In the genomic region with DNA sequence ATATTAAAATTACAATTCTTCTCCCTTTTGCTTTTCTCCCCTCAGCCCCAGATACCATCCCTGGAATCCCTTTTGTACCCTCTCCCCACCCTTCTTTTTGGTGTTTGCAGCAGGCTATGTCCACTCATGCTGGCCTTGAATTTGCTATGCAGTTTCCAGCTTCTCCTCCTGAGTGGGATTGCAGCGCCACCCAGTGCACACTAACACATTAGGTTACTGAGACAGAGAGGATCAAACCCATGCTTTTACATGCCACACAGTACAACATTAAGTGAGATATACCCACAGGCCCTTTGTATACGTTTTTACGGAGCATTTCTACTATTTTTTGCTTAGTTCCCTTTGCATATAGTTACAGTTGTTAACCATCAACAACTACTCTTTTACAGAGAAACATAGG, we compare ENCODE assay signal across 19 mouse cellular contexts. TPM values are rescaled to one million over a fixed set of nuclear protein-coding genes. Genes with fewer than 3 reads are reported as not detected.
A peak's percentile ranks its signal among the peaks of the same experiment; 100 is the strongest.
DNase-seq lines count a peak whose midpoint lies in the region; ATAC-seq and TF ChIP-seq lines count a peak whose summit lies in the region.
"Had no signal": no experiment of that assay in that cellular context is flagged by ENCODE, and none has a peak within 500 bp of the region (broad histone marks: within the 10 kb centered on the region; RNA-seq: fewer than 3 reads in every experiment).

No protein-coding gene starts in this region.

- no peak for ATAC-seq in liver, postnatal 0 days
- ATAC-seq in lung, postnatal 0 days: no peak
- no peak for ATAC-seq in cerebellum, adult (ENCODE audit: insufficient number of reproducible peaks, low FRiP score, low TSS enrichment)
- ATAC-seq: forebrain, embryonic 15.5 days; intestine, embryonic 16.5 days had no signal

- no peak overlapping the region for H3K27ac ChIP-seq in liver, postnatal 0 days (ENCODE audit: low read depth)
- no peak overlapping the region for H3K27ac ChIP-seq in lung, postnatal 0 days (ENCODE audit: low read length)
- H3K27ac ChIP-seq: forebrain, embryonic 15.5 days; heart, embryonic 15.5 days; macrophage had no signal

- H3K27me3 ChIP-seq in liver, postnatal 0 days (ENCODE audit: insufficient read depth, low read length): no peaks in the 10 kb centered on the region
- no peaks in the 10 kb centered on the region for H3K27me3 ChIP-seq in lung, postnatal 0 days (replicated peaks; ENCODE audit: insufficient read depth, low read length)
- H3K27me3 ChIP-seq: forebrain, embryonic 15.5 days; heart, embryonic 15.5 days had no signal

- TF ChIP-seq EP300 in liver, postnatal 0 days (IDR thresholded peaks at IDR 0.05; ENCODE audit: low read depth): no peak
- TF ChIP-seq EP300 in lung, postnatal 0 days (IDR thresholded peaks at IDR 0.05): no peak

- H3K9ac ChIP-seq in liver, postnatal 0 days (replicated peaks): no peak overlapping the region
- H3K9ac ChIP-seq in lung, postnatal 0 days (replicated peaks; ENCODE audit: low read depth): no peak overlapping the region
- H3K9ac ChIP-seq: forebrain, embryonic 15.5 days; heart, embryonic 15.5 days had no signal

- no peaks in the 10 kb centered on the region for H3K36me3 ChIP-seq in liver, postnatal 0 days (replicated peaks; ENCODE audit: insufficient read depth, low read length)
- no peaks in the 10 kb centered on the region for H3K36me3 ChIP-seq in lung, postnatal 0 days (ENCODE audit: insufficient read depth, low read length)
- H3K36me3 ChIP-seq: forebrain, embryonic 15.5 days; heart, embryonic 15.5 days had no signal

- H3K4me1 ChIP-seq in liver, postnatal 0 days (ENCODE audit: insufficient read depth): no peaks in the 10 kb centered on the region
- H3K4me1 ChIP-seq in lung, postnatal 0 days (ENCODE audit: insufficient read depth, low read depth, low read length): no peaks in the 10 kb centered on the region
- H3K4me1 ChIP-seq: forebrain, embryonic 15.5 days; heart, embryonic 15.5 days had no signal

- peak; percentile 41 for TF ChIP-seq CTCF in liver, postnatal 0 days (IDR thresholded peaks at IDR 0.05; ENCODE audit: low read depth)
- no peak; the same call in 1 of the 2 replicates for TF ChIP-seq CTCF in lung, postnatal 0 days (IDR thresholded peaks at IDR 0.05)

- 46% methylated on average over 3 of the region's 3 CpGs for WGBS in liver, postnatal 0 days (ENCODE audit: insufficient replicate concordance)
- WGBS in lung, postnatal 0 days: 38% methylated on average over 3 of the region's 3 CpGs

- H3K9me3 ChIP-seq in liver, postnatal 0 days (ENCODE audit: low read length): no peaks in the 10 kb centered on the region
- no peaks in the 10 kb centered on the region for H3K9me3 ChIP-seq in lung, postnatal 0 days (ENCODE audit: low read length)
- H3K9me3 ChIP-seq: forebrain, embryonic 15.5 days; heart, embryonic 15.5 days had no signal

- no peak overlapping the region for H3K4me2 ChIP-seq in liver, postnatal 0 days (ENCODE audit: low read depth, low read length)
- no peak overlapping the region for H3K4me2 ChIP-seq in lung, postnatal 0 days (replicated peaks; ENCODE audit: low read depth, low read length)
- H3K4me2 ChIP-seq: forebrain, embryonic 15.5 days; heart, embryonic 15.5 days had no signal

- no peak overlapping the region for H3K4me3 ChIP-seq in liver, postnatal 0 days (ENCODE audit: low read depth, low read length)
- H3K4me3 ChIP-seq in lung, postnatal 0 days (ENCODE audit: low read depth, low read length): no peak overlapping the region
- H3K4me3 ChIP-seq: forebrain, embryonic 15.5 days; heart, embryonic 15.5 days had no signal

- peak; percentile 3 for DNase-seq in kidney, adult 9 months
- DNase-seq in kidney, adult 18-20 months: no peak
- peak; percentile 5 for DNase-seq in retina, embryonic 14.5 days (ENCODE audit: low spot score)
- DNase-seq in retina, postnatal 1 day: no peak
- DNase-seq in NIH3T3 (ENCODE audit: low read depth): peak; percentile 1
- DNase-seq in liver, postnatal 0 days: no peak
- no peak for DNase-seq in lung, postnatal 0 days (ENCODE audit: low spot score)
- DNase-seq: adrenal gland, postnatal 36 days; cerebellum, adult 8-10 months; gastrocnemius, postnatal 25 days; layer of hippocampus, postnatal 36 days had no signal

RNA-seq across cellular contexts. Expression of a gene that starts 6.0 kb away (rescaled TPM):
- polyA plus RNA-seq in liver, postnatal 0 days (2015; fragmentation: Nextera tagmentation; extraction: Ambion mirVana): not detected in 2 replicates
- not detected in 2 replicates for polyA plus RNA-seq in lung, postnatal 0 days (2015; fragmentation: Nextera tagmentation; extraction: Ambion mirVana)
- polyA plus RNA-seq: embryonic facial prominence, embryonic 14.5 days; forebrain, embryonic 15.5 days; heart, embryonic 15.5 days; intestine, embryonic 16.5 days; limb, embryonic 14.5 days; macrophage; thymus, postnatal 0 days had no signal

RNA-seq across cellular contexts. Expression of a gene that starts 21.3 kb away (rescaled TPM):
- not detected in 2 replicates for polyA plus RNA-seq in liver, postnatal 0 days (2015; fragmentation: Nextera tagmentation; extraction: Ambion mirVana)
- not detected in 2 replicates for polyA plus RNA-seq in lung, postnatal 0 days (2015; fragmentation: Nextera tagmentation; extraction: Ambion mirVana)
- polyA plus RNA-seq: embryonic facial prominence, embryonic 14.5 days; forebrain, embryonic 15.5 days; heart, embryonic 15.5 days; intestine, embryonic 16.5 days; limb, embryonic 14.5 days; macrophage; thymus, postnatal 0 days had no signal

RNA-seq across cellular contexts. Expression of a gene that starts 21.9 kb away (rescaled TPM):
- not detected in 2 replicates for polyA plus RNA-seq in liver, postnatal 0 days (2015; fragmentation: Nextera tagmentation; extraction: Ambion mirVana)
- polyA plus RNA-seq in lung, postnatal 0 days (2015; fragmentation: Nextera tagmentation; extraction: Ambion mirVana): not detected in 2 replicates
- polyA plus RNA-seq: embryonic facial prominence, embryonic 14.5 days; forebrain, embryonic 15.5 days; heart, embryonic 15.5 days; intestine, embryonic 16.5 days; limb, embryonic 14.5 days; macrophage; thymus, postnatal 0 days had no signal

RNA-seq across cellular contexts. Expression of a gene that starts 36.8 kb away (rescaled TPM):
- not detected in 2 replicates for polyA plus RNA-seq in liver, postnatal 0 days (2015; fragmentation: Nextera tagmentation; extraction: Ambion mirVana)
- not detected in 2 replicates for polyA plus RNA-seq in lung, postnatal 0 days (2015; fragmentation: Nextera tagmentation; extraction: Ambion mirVana)
- polyA plus RNA-seq: embryonic facial prominence, embryonic 14.5 days; forebrain, embryonic 15.5 days; heart, embryonic 15.5 days; intestine, embryonic 16.5 days; limb, embryonic 14.5 days; macrophage; thymus, postnatal 0 days had no signal

RNA-seq across cellular contexts. Expression of a gene that starts 37.7 kb away (rescaled TPM):
- polyA plus RNA-seq in liver, postnatal 0 days (2015; fragmentation: Nextera tagmentation; extraction: Ambion mirVana): not detected in 2 replicates
- not detected in 2 replicates for polyA plus RNA-seq in lung, postnatal 0 days (2015; fragmentation: Nextera tagmentation; extraction: Ambion mirVana)
- polyA plus RNA-seq: forebrain, embryonic 15.5 days; heart, embryonic 15.5 days; intestine, embryonic 16.5 days; limb, embryonic 14.5 days; macrophage; thymus, postnatal 0 days had no signal

Comparison
In these comparisons a context has a peak if more than half of its experiments do, and no peak if none do; other contexts are left out.
1. DNase-seq: peak in kidney, adult 9 months (single experiment), retina, embryonic 14.5 days (single experiment) and NIH3T3 (single experiment); none in kidney, adult 18-20 months (single experiment), retina, postnatal 1 day (single experiment), liver, postnatal 0 days (single experiment) and lung, postnatal 0 days (single experiment).